Mouse (Mus musculus) embryonic facial prominence, embryonic 12.5 days (tissue): ENCODE measurements around the gene Sorbs1. TPM values are rescaled to one million over a fixed set of nuclear protein-coding genes. Genes with fewer than 3 reads are reported as not detected.

Source experiments
- ATAC-seq: fragments of 200-750 bp; cut with Nextera tagmentation; 2 replicates; pipeline ENCODE4 v1.8.0; 2017; ENCODE audit not compliant: insufficient number of reproducible peaks, insufficient read depth, low FRiP score, low TSS enrichment
- H3K27ac ChIP-seq: fragments of 300-500 bp; sonication (generic); 2 replicates; pipeline ENCODE4 v1.5.1; 2016; ENCODE audit warnings: mild to moderate bottlenecking
- H3K27me3 ChIP-seq: fragments of 300-500 bp; sonication (generic); 2 replicates; pipeline ENCODE4 v1.6.1; 2016; ENCODE audit warnings: mild to moderate bottlenecking, moderate library complexity
- H3K36me3 ChIP-seq: fragments of 300-500 bp; sonication (generic); 2 replicates; pipeline ENCODE4 v1.6.1; 2016; ENCODE audit warnings: mild to moderate bottlenecking
- H3K4me1 ChIP-seq: fragments of 300-500 bp; sonication (generic); 2 replicates; pipeline ENCODE4 v1.6.1; 2016
- H3K4me2 ChIP-seq: fragments of 300-500 bp; sonication (generic); replicated peaks from 2 replicates; pipeline ENCODE4 v1.6.1; 2016; ENCODE audit warnings: mild to moderate bottlenecking, moderate library complexity
- H3K4me3 ChIP-seq: fragments of 300-500 bp; sonication (generic); 2 replicates; pipeline ENCODE4 v1.5.1; 2016; ENCODE audit warnings: mild to moderate bottlenecking
- H3K9ac ChIP-seq: fragments of 300-500 bp; sonication (generic); 2 replicates; pipeline ENCODE4 v1.6.1; 2016; ENCODE audit warnings: mild to moderate bottlenecking, moderate library complexity
- H3K9me3 ChIP-seq: fragments of 300-500 bp; sonication (generic); 2 replicates; pipeline ENCODE4 v1.6.1; 2016; ENCODE audit warnings: mild to moderate bottlenecking, moderate library complexity
- WGBS: fragments of 180-500 bp; shearing (Covaris S2); methylation state at CpG from one replicate; pipeline ENCODE4 v1.1.7; 2016; 5-methylcytosine and 5-hydroxymethylcytosine counted together
- polyA plus RNA-seq: library from polyadenylated mRNA; unstranded; fragments of >200 nt; fragmentation: Nextera tagmentation; extraction: Ambion mirVana; gene quantifications from 2 replicates; pipeline ENCODE4 v1.2.1, GENCODE M21; 2016

Gene Sorbs1
- polyA plus RNA-seq, 1 experiment from 2014 or later, result 42.2 TPM

GRCm38 (mm10) chr19:40267380-40267779 is 246.2 kb downstream of the Sorbs1 start:
- WGBS, result 89% methylated on average over 1 of the region's 1 CpGs
- no peaks in the 10 kb centered on the region for H3K36me3 ChIP-seq

DNA sequence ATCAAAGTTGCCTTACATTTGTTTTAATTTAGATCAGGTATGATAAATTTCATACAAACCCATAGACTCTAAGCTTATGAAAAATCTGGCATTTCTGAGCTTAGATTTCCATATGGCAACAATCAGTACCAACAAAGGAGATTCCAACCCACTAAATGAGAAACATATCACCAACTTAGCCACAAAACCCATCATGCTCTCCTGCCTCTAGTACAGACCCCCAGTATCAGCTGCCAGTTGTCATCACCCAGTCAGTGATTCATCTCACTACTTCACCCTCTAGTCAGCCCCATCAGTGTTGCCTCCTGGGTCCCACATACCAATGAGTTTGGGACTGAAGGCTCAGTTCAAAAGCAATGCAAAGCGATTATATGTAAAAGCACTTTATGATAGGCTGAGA is 254.1 kb downstream of the Sorbs1 start:
- Histone ChIP-seq H3K9me3 (peaks cover 4% of the 10 kb centered on the region; the same call in 1 of the 2 replicates), H3K9ac (no peak overlapping the region), H3K4me1 (peaks cover 4% of the 10 kb centered on the region; the same call in 1 of the 2 replicates), H3K27me3 (no peaks in the 10 kb centered on the region), H3K4me3 (no peak overlapping the region), H3K27ac (no peak overlapping the region), H3K36me3 (no peaks in the 10 kb centered on the region), H3K4me2 (no peak overlapping the region)
- no peak for ATAC-seq
- WGBS, result 84% methylated on average over 1 of the region's 1 CpGs

More at GRCm38 (mm10) chr19:40267380-40267779, 246.2 kb downstream of the Sorbs1 start:
- no peak for ATAC-seq
- Histone ChIP-seq H3K9me3 (no peaks in the 10 kb centered on the region), H3K4me1 (no peaks in the 10 kb centered on the region), H3K4me2 (no peak overlapping the region), H3K4me3 (no peak overlapping the region), H3K9ac (no peak overlapping the region), H3K27ac (no peak overlapping the region), H3K27me3 (peaks cover 16% of the 10 kb centered on the region)

GRCm38 (mm10) chr19:40257396-40257795 is 256.2 kb downstream of the Sorbs1 start:
- peaks cover 9% of the 10 kb centered on the region for H3K4me1 ChIP-seq
- H3K4me3 ChIP-seq, result no peak overlapping the region
- H3K27ac ChIP-seq, result no peak overlapping the region
- no peaks in the 10 kb centered on the region for H3K27me3 ChIP-seq
- 47% methylated on average over 4 of the region's 4 CpGs for WGBS
- H3K4me2 ChIP-seq, result no peak overlapping the region
- no peaks in the 10 kb centered on the region for H3K36me3 ChIP-seq
- no peak for ATAC-seq
- H3K9me3 ChIP-seq, result peaks cover 4% of the 10 kb centered on the region; the same call in 1 of the 2 replicates
- H3K9ac ChIP-seq, result no peak overlapping the region

DNA sequence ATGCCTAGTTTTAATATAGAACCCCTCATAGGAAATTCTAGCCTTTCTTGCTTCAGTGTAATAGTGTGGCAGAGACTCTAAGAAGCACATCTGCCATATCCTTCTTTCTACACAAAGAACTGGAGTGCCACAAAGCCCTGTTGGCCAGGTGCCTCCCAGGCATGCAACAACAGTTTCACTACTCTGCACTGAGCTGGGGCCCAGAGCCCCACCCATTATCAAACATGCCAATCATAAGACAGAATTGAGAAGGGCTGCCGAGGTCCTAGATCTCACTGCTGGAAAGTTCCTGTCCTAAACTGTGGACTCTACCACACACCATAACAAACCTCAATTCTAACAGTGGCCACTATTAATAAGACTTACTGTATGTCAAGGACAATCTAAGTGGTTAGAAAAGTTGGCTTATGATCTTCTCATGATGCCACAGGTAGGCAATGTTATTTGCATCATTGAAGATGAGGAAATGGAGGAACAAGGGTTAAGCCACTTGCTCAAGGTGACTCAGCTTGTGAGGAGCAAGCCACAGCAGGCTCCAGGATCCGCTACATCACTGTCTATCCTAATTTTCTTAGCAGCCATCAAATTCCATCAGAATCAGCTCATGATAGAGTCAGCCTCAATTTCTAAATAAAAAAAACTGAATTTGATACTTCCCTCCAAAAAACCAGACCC is 257.1 kb downstream of the Sorbs1 start:
- Histone ChIP-seq H3K27me3 (no peaks in the 10 kb centered on the region), H3K27ac (no peak overlapping the region), H3K36me3 (no peaks in the 10 kb centered on the region), H3K4me1 (peaks cover 9% of the 10 kb centered on the region), H3K9ac (no peak overlapping the region), H3K4me3 (no peak overlapping the region), H3K9me3 (peaks cover 4% of the 10 kb centered on the region; the same call in 1 of the 2 replicates), H3K4me2 (no peak overlapping the region)
- no peak for ATAC-seq
- WGBS, result 60% methylated on average over 2 of the region's 2 CpGs

- ATAC-seq, result no peak
- Histone ChIP-seq H3K36me3 (no peaks in the 10 kb centered on the region), H3K27ac (no peak overlapping the region), H3K9ac (no peak overlapping the region), H3K27me3 (no peaks in the 10 kb centered on the region), H3K9me3 (peaks cover 4% of the 10 kb centered on the region; the same call in 1 of the 2 replicates), H3K4me3 (no peak overlapping the region), H3K4me2 (no peak overlapping the region), H3K4me1 (peaks cover 9% of the 10 kb centered on the region)
- 79% methylated on average over 1 of the region's 1 CpGs for WGBS
These were observed 258.0 kb downstream of the Sorbs1 start for GRCm38 (mm10) chr19:40255561-40255960.

GRCm38 (mm10) chr19:40254741-40255140 is 258.8 kb downstream of the Sorbs1 start:
- peaks cover 4% of the 10 kb centered on the region; the same call in 1 of the 2 replicates for H3K9me3 ChIP-seq
- no peak for ATAC-seq
- no peaks in the 10 kb centered on the region for H3K27me3 ChIP-seq
- H3K4me3 ChIP-seq, result no peak overlapping the region
- no peak overlapping the region for H3K9ac ChIP-seq
- H3K27ac ChIP-seq, result no peak overlapping the region
- no peaks in the 10 kb centered on the region for H3K36me3 ChIP-seq
- H3K4me2 ChIP-seq, result no peak overlapping the region
- H3K4me1 ChIP-seq, result peaks cover 9% of the 10 kb centered on the region
- WGBS, result 83% methylated on average over 3 of the region's 3 CpGs

GRCm38 (mm10) chr19:40253768-40254167 is 259.8 kb downstream of the Sorbs1 start:
- Histone ChIP-seq H3K9me3 (peaks cover 4% of the 10 kb centered on the region; the same call in 1 of the 2 replicates), H3K4me2 (0 out of 2 replicates have a peak overlapping the region, but pooled peaks have one; percentile 13), H3K4me3 (no peak overlapping the region), H3K4me1 (peaks cover 9% of the 10 kb centered on the region), H3K36me3 (no peaks in the 10 kb centered on the region), H3K9ac (no peak overlapping the region), H3K27ac (no peak overlapping the region), H3K27me3 (no peaks in the 10 kb centered on the region)
- ATAC-seq, result 0 out of 2 replicates have a peak, but pooled peaks have one; percentile 32
- 33% methylated on average over 13 of the region's 13 CpGs for WGBS

DNA sequence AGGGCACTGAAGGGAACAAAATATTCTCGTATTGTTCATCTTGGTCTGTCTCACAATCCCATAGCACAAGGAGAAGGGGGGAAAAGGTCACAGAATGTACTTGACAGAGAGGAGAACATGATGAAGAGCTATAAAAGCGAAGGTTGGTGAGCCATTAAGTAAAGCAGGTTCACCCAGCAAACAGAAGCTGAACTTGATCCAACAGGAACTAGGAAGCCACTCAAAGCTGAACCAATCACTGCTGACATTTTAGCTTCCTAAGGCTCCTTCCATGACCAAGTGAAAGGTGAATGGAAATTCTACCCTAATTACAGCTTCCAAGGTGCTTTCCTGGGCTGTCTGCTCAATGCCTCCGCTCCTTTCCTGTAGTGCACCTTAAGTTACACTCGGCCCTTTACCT is 262.5 kb downstream of the Sorbs1 start:
- 82% methylated on average over 4 of the region's 4 CpGs for WGBS
- Histone ChIP-seq H3K27me3 (no peaks in the 10 kb centered on the region), H3K4me2 (no peak overlapping the region), H3K27ac (no peak overlapping the region), H3K4me3 (no peak overlapping the region), H3K9me3 (no peaks in the 10 kb centered on the region), H3K4me1 (peaks cover 5% of the 10 kb centered on the region), H3K9ac (no peak overlapping the region), H3K36me3 (no peaks in the 10 kb centered on the region)
- ATAC-seq, result no peak

GRCm38 (mm10) chr19:40249352-40249751 is 264.2 kb downstream of the Sorbs1 start:
- H3K36me3 ChIP-seq, result no peaks in the 10 kb centered on the region
- 77% methylated on average over 11 of the region's 11 CpGs for WGBS

DNA sequence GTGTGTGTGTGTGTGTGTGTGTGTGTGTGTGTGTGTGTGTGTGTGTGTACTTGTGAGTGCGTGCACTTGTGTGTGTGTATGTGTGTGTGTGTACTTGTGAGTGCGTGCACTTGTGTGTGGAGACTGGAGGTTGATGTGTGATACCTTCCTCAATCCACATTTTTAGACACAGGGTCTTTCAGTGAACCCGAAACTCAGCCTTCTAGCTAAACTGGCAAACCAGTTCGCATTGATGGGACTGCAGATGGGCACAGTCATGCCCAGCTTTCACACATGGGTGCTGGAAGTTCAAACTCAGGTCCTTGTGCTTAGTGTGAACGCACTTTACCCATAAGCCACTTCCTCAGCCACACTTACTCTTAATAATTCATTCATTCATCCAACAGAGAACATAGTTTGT is 265.1 kb downstream of the Sorbs1 start:
- H3K4me1 ChIP-seq, result no peaks in the 10 kb centered on the region
- H3K27ac ChIP-seq, result no peak overlapping the region
- H3K4me2 ChIP-seq, result no peak overlapping the region
- 95% methylated on average over 5 of the region's 5 CpGs for WGBS
- H3K4me3 ChIP-seq, result no peak overlapping the region
- no peaks in the 10 kb centered on the region for H3K27me3 ChIP-seq
- H3K9me3 ChIP-seq, result no peaks in the 10 kb centered on the region
- no peak for ATAC-seq
- H3K9ac ChIP-seq, result no peak overlapping the region
- H3K36me3 ChIP-seq, result no peaks in the 10 kb centered on the region

More at GRCm38 (mm10) chr19:40249352-40249751, 264.2 kb downstream of the Sorbs1 start:
- no peak overlapping the region for H3K9ac ChIP-seq
- no peak overlapping the region for H3K27ac ChIP-seq
- no peaks in the 10 kb centered on the region for H3K9me3 ChIP-seq
- H3K4me2 ChIP-seq, result no peak overlapping the region
- no peaks in the 10 kb centered on the region for H3K27me3 ChIP-seq
- H3K4me3 ChIP-seq, result no peak overlapping the region
- H3K4me1 ChIP-seq, result peaks cover 5% of the 10 kb centered on the region
- no peak for ATAC-seq

DNA sequence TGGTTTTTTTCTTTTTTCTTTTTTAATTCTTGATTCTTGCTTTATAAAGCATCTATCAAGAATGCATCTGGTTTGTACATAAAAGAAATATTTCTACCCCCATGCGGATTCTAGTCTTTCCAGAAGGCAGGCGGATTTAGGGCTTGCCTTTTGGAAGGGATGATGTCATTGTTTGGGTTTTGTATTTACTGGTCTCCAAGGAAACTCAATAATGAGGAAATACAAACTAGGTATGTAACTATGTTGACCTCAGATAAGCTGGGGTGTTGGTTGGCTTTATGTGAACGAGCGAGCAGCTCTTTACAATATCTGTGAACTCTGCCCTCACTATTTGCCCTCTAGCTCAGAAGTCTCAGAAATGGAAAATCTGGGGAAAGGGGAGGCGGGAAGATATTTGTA is 266.3 kb downstream of the Sorbs1 start:
- Histone ChIP-seq H3K9me3 (no peaks in the 10 kb centered on the region), H3K4me1 (no peaks in the 10 kb centered on the region), H3K4me2 (no peak overlapping the region), H3K27ac (no peak overlapping the region), H3K9ac (no peak overlapping the region), H3K27me3 (no peaks in the 10 kb centered on the region), H3K36me3 (no peaks in the 10 kb centered on the region), H3K4me3 (no peak overlapping the region)
- no peak for ATAC-seq
- WGBS, result 62% methylated on average over 5 of the region's 5 CpGs

DNA sequence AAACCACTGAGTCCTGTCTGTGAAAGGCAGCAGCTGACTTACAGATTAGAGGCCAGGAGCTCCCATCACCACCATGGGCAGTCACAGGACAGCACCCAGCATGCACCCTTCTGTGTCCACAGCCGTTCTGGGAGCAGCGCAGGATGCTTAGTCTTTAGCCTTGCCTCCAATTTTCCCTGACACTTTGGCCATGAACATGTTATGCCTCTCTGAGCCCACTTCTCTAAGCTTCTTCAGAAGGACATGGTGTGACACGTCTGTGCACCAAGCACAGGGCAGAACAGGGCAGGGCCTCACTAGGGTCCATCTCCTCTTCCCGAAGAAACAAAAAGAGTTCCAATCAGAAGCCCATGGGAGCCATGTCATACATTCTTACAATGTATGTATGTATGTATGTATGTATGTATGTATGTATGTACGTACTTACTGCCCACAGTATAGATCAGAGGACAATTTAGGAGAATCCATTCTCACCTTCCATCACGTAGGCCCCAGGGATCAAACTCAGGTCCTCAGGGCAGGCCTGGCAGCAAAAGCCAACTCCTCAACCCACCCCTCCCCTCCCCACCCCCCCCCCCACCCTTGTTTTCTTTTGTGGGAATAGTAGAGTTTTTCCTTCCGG is 266.8 kb downstream of the Sorbs1 start:
- Histone ChIP-seq H3K36me3 (no peaks in the 10 kb centered on the region), H3K4me2 (no peak overlapping the region), H3K27ac (no peak overlapping the region), H3K4me3 (no peak overlapping the region), H3K4me1 (no peaks in the 10 kb centered on the region), H3K9me3 (no peaks in the 10 kb centered on the region), H3K27me3 (no peaks in the 10 kb centered on the region), H3K9ac (no peak overlapping the region)
- 81% methylated on average over 7 of the region's 7 CpGs for WGBS
- ATAC-seq, result no peak
